Mouse (Mus musculus): Measurements from ENCODE around the gene Crabp2. TPM values are rescaled to one million over a fixed set of nuclear protein-coding genes. Genes with fewer than 3 reads are reported as not detected.

Gene Crabp2
- polyA plus RNA-seq, 1 experiment from 2014 or later: 126 TPM

GRCm38 (mm10) chr3:87934026-87934425 lies 14.4 kb upstream of the Crabp2 start:
- Histone ChIP-seq H3K4me1 (peaks cover 24% of the 10 kb centered on the region), H3K4me3 (no peak overlapping the region), H3K27ac (no peak overlapping the region), H3K9me3 (no peaks in the 10 kb centered on the region), H3K36me3 (peaks cover 70% of the 10 kb centered on the region), H3K27me3 (ENCODE audit: insufficient read depth, poor library complexity, severe bottlenecking) (no peaks in the 10 kb centered on the region)
- no peak for DNase-seq (ENCODE audit: low spot score)
- 87% methylated on average over 5 of the region's 5 CpGs for WGBS

- Histone ChIP-seq H3K27ac (no peak overlapping the region), H3K4me3 (no peak overlapping the region), H3K9me3 (no peaks in the 10 kb centered on the region), H3K4me1 (peaks cover 20% of the 10 kb centered on the region), H3K36me3 (peaks cover 75% of the 10 kb centered on the region), H3K27me3 (ENCODE audit: insufficient read depth, poor library complexity, severe bottlenecking) (no peaks in the 10 kb centered on the region)
- DNase-seq (ENCODE audit: low spot score): no peak
- 77% methylated on average over 4 of the region's 4 CpGs for WGBS
These were observed 14.0 kb upstream of the Crabp2 start for GRCm38 (mm10) chr3:87934501-87934900.

DNA sequence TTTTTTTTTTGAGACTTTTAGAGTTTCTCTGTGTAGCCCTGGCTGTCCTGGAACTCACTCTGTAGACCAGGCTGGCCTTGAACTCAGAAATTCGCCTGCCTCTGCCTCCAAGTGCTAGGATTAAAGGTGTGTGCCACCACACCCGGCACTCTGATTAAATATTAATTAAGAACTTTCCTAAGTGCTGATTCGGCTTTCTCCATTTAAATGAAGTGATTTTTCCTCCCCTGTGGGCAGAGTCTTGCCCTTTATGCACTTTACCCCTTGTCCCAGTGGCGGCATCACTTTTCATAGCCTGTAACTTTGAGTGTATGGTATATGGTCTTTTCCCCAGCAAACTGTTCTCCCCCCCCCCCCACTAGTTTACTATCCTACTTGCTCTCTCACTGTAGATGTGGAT lies 13.3 kb upstream of the Crabp2 start:
- no peak overlapping the region for H3K27ac ChIP-seq
- H3K4me1 ChIP-seq: peaks cover 20% of the 10 kb centered on the region
- H3K36me3 ChIP-seq: peaks cover 82% of the 10 kb centered on the region
- WGBS: 81% methylated on average over 4 of the region's 4 CpGs
- no peaks in the 10 kb centered on the region for H3K9me3 ChIP-seq
- no peaks in the 10 kb centered on the region for H3K27me3 ChIP-seq (ENCODE audit: insufficient read depth, poor library complexity, severe bottlenecking)
- DNase-seq (ENCODE audit: low spot score): no peak
- H3K4me3 ChIP-seq: no peak overlapping the region

- 93% methylated on average over 2 of the region's 2 CpGs for WGBS
- H3K4me1 ChIP-seq: peaks cover 20% of the 10 kb centered on the region
- H3K27ac ChIP-seq: no peak overlapping the region
- H3K4me3 ChIP-seq: no peak overlapping the region
- H3K36me3 ChIP-seq: peaks cover 88% of the 10 kb centered on the region
- H3K9me3 ChIP-seq: no peaks in the 10 kb centered on the region
- H3K27me3 ChIP-seq (ENCODE audit: insufficient read depth, poor library complexity, severe bottlenecking): no peaks in the 10 kb centered on the region
- peak; percentile 87 for DNase-seq (ENCODE audit: low spot score)
These were observed 12.7 kb upstream of the Crabp2 start for GRCm38 (mm10) chr3:87935776-87936175.

DNA sequence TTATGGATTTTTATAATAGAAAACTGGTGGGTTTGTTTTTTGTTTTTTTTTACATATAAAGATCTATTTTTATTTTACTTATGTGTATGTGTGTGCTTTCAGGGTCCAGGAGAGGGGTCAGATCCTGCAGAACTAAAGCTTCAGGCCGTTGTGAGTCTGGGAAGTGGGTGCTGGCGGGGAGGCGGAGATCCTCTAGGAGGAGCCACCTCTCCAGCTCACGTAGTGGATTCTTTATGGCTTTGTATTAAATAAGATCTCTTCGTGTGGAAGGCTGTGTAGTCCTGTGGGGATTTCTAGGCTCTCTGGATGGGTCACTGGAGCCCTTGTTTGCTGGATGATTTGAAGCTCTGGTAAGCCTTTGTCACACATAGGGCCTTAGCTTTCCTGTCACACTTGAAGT lies 7.9 kb upstream of the Crabp2 start:
- no peak overlapping the region for H3K4me3 ChIP-seq
- H3K27ac ChIP-seq: no peak overlapping the region
- peaks cover 8% of the 10 kb centered on the region for H3K27me3 ChIP-seq (ENCODE audit: insufficient read depth, poor library complexity, severe bottlenecking)
- DNase-seq (ENCODE audit: low spot score): no peak
- WGBS: 76% methylated on average over 5 of the region's 5 CpGs
- peaks cover 20% of the 10 kb centered on the region for H3K4me1 ChIP-seq
- H3K36me3 ChIP-seq: peaks cover 66% of the 10 kb centered on the region
- no peaks in the 10 kb centered on the region for H3K9me3 ChIP-seq

- peaks cover 52% of the 10 kb centered on the region for H3K36me3 ChIP-seq
- H3K4me1 ChIP-seq: peaks cover 32% of the 10 kb centered on the region
- no peak overlapping the region for H3K4me3 ChIP-seq
- H3K9me3 ChIP-seq: no peaks in the 10 kb centered on the region
- DNase-seq (ENCODE audit: low spot score): no peak
- 95% methylated on average over 2 of the region's 2 CpGs for WGBS
- H3K27ac ChIP-seq: no peak overlapping the region
- peaks cover 23% of the 10 kb centered on the region for H3K27me3 ChIP-seq (ENCODE audit: insufficient read depth, poor library complexity, severe bottlenecking)
These were observed 6.0 kb upstream of the Crabp2 start for GRCm38 (mm10) chr3:87942471-87942870.

DNA sequence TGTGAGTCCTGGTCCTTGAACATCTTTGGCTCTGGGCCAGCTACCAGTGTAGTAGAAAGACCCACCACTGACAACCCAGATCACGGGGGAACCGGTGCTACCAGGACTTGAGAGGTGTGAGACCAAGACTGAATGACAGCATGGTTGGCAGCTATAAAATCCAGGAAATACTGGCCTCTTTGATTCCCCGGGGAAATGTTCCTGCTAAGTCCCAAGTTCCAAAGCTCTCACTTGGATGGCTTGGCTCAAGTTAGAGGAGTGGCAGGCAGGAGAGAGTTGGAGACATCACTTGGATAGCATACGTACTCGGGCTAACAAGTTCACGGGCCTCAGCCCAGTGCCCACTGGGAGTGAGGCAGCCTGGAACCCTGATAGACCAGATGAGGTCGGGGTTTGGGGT lies 4.9 kb upstream of the Crabp2 start:
- Histone ChIP-seq H3K27ac (no peak overlapping the region), H3K9me3 (no peaks in the 10 kb centered on the region), H3K36me3 (peaks cover 41% of the 10 kb centered on the region), H3K4me1 (peaks cover 43% of the 10 kb centered on the region), H3K27me3 (ENCODE audit: insufficient read depth, poor library complexity, severe bottlenecking) (peaks cover 33% of the 10 kb centered on the region), H3K4me3 (no peak overlapping the region)
- DNase-seq (ENCODE audit: low spot score): no peak
- 81% methylated on average over 7 of the region's 7 CpGs for WGBS

DNA sequence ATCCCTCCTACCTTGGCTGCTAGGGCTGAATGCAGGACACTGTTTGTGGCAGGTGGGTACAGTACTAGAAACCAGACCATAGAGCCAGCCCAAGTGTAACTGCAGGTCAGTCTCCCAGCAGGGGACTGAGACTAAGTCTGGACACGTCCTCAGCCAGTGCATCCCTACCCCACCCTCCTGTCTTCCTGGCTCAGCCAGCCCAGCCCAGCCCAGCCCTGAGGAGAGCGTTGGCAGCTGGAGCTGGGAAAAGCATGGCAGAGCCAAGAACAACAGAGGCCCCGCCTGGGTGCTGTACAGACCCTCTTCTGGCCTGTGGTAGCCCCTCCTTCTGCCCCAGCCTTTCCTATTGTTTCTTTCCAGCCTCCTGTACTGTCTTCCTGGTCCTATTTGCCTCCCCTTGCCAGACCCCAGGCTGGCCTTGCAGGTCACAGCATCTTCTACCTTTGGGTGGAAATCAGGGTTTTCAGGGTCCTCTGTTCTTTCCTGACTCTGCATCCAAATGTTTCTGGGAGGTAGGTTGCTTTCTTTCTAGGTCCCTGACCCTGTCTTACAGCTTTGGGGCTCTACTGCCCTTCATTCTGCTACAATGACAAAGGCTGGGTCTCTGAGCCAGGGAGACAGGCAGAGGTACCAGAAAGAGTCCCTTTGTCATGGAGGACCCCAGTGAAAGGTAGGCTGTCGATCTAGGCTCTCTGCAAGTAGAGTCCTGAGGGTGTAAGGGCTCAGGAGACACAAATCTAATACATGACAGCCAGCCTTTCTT lies 3.4 kb upstream of the Crabp2 start:
- DNase-seq (ENCODE audit: low spot score): no peak
- 25% methylated on average over 4 of the region's 4 CpGs for WGBS
- peaks cover 47% of the 10 kb centered on the region for H3K27me3 ChIP-seq (ENCODE audit: insufficient read depth, poor library complexity, severe bottlenecking)
- peaks cover 27% of the 10 kb centered on the region for H3K36me3 ChIP-seq
- H3K4me3 ChIP-seq: no peak overlapping the region
- H3K9me3 ChIP-seq: no peaks in the 10 kb centered on the region
- H3K27ac ChIP-seq: peak overlapping the region; percentile 48; the same call in 1 of the 2 replicates
- H3K4me1 ChIP-seq: peaks cover 55% of the 10 kb centered on the region

DNA sequence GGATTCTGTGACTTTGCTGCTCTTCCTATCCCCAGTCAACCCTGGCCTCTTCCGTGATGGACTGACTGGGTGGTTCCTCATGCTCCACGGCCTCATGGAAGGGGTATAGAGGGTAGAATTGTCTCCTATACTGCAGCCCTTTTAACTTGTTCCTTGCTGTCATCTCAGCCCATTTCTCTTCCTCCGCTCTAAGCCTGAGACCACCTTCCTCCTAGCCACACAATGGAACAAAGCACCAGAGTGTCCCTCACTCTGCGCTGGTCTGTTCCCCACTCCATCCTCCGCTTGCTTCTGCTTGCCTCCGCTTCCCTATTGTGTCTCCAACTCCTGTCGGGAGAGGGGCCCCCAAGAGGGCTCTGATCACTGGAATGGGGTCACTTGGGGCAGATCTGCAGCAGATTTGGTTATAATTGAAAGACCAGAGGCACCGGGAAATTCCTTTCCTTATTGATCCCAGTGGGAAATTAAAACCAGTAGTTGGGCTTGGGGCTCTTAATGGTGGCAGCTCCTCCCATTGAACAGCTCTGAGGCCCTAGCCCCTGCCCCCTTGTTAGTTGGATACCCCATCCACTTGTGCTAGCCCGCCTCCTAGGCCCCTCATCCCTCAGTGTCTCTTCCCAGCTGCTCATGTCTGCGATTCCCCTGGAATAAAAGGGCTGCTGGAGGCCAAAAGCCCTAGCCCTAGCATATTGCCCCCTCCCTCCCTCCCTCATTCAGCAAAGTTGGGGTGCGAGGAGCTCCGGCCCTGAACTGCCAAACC lies 2.5 kb upstream of the Crabp2 start:
- no peak for DNase-seq (ENCODE audit: low spot score)
- whole genome bisulfite sequencing: 25% methylated on average over 12 of the region's 12 CpGs
- H3K36me3 ChIP-seq: peaks cover 17% of the 10 kb centered on the region
- peaks cover 57% of the 10 kb centered on the region for H3K27me3 ChIP-seq (ENCODE audit: insufficient read depth, poor library complexity, severe bottlenecking)
- H3K27ac ChIP-seq: peak overlapping the region; percentile 79
- H3K4me1 ChIP-seq: peaks cover 62% of the 10 kb centered on the region
- no peak overlapping the region for H3K4me3 ChIP-seq
- no peaks in the 10 kb centered on the region for H3K9me3 ChIP-seq

- peaks cover 62% of the 10 kb centered on the region for H3K27me3 ChIP-seq (ENCODE audit: insufficient read depth, poor library complexity, severe bottlenecking)
- H3K4me1 ChIP-seq: peaks cover 65% of the 10 kb centered on the region
- H3K27ac ChIP-seq: peak overlapping the region; percentile 79
- DNase-seq (ENCODE audit: low spot score): no peak
- H3K9me3 ChIP-seq: no peaks in the 10 kb centered on the region
- peak overlapping the region; percentile 62 for H3K4me3 ChIP-seq
- peaks cover 12% of the 10 kb centered on the region for H3K36me3 ChIP-seq
- WGBS: 44% methylated on average over 1 of the region's 1 CpGs
These were observed 2.0 kb upstream of the Crabp2 start for GRCm38 (mm10) chr3:87946541-87946860.

GRCm38 (mm10) chr3:87947056-87947810 lies 1.2 kb upstream of the Crabp2 start:
- peaks cover 72% of the 10 kb centered on the region for H3K4me1 ChIP-seq
- H3K36me3 ChIP-seq: peaks cover 5% of the 10 kb centered on the region
- peaks cover 69% of the 10 kb centered on the region for H3K27me3 ChIP-seq (ENCODE audit: insufficient read depth, poor library complexity, severe bottlenecking)
- peak overlapping the region; percentile 79 for H3K27ac ChIP-seq
- DNase-seq (ENCODE audit: low spot score): no peak
- H3K9me3 ChIP-seq: no peaks in the 10 kb centered on the region
- 2% methylated on average over 26 of the region's 26 CpGs for WGBS
- H3K4me3 ChIP-seq: peak overlapping the region; percentile 62

DNA sequence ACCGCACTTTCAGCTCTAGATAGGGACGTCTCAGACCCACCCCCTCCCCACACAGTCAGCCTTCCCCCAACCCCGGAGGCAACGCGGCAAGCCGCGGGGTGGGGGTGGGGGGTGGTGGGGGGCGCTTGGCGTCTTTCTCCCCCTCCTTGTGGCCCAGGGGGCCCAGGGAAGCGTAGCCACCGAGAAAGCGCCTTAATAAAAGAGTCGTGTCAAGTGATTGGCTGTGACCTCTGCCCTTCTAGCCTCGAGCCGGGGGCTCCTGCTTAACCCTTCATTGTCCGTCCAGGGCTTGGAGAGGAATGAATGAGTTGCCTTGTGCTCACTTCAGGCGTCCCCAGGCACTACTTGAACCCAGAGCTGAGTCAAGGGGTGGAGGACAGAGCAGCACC lies 661 bp upstream of the Crabp2 start:
- H3K4me3 ChIP-seq: peak overlapping the region; percentile 62
- H3K27me3 ChIP-seq (ENCODE audit: insufficient read depth, poor library complexity, severe bottlenecking): peaks cover 69% of the 10 kb centered on the region
- H3K36me3 ChIP-seq: no peaks in the 10 kb centered on the region
- peaks cover 78% of the 10 kb centered on the region for H3K4me1 ChIP-seq
- no peak for DNase-seq (ENCODE audit: low spot score)
- H3K27ac ChIP-seq: peak overlapping the region; percentile 79
- under 1% methylated on average over 17 of the region's 17 CpGs for WGBS
- no peaks in the 10 kb centered on the region for H3K9me3 ChIP-seq
